Mouse (Mus musculus) MEL (cell line): ENCODE measurements at regions not wholly inside any gene's neighbourhood (a gene's known extent, or its start where the extent isn't known, plus 50 kb on each side); places are given as distances from the start of the nearest gene placed in this dataset.

Experiments
- CTCF ChIP-seq, 3 experiments: IDR thresholded peaks in 2 of 3; conservative IDR thresholded peaks in 1 of 3; 2 replicates each; pipeline ENCODE4 v1.5.1; 2011 to 2012; ENCODE audit warnings: low read length in 3 of 3, low read depth in 2 of 3, mild to moderate bottlenecking in 2 of 3, improper control_type of control experiment in 1 of 3, inconsistent platforms in 1 of 3, mixed read lengths in 1 of 3, moderate library complexity in 1 of 3; ENCODE audit not compliant: control insufficient read depth in 1 of 3, insufficient read depth in 1 of 3, poor library complexity in 1 of 3, severe bottlenecking in 1 of 3
- ETS1 ChIP-seq: IDR thresholded peaks from 2 replicates; pipeline ENCODE4 v1.6.1; 2012; ENCODE audit warnings: low read depth, mild to moderate bottlenecking, inconsistent platforms, low read length, improper control_type of control experiment, moderate library complexity
- GATA1 ChIP-seq: IDR thresholded peaks from 2 replicates; pipeline ENCODE4 v1.6.1; 2011; ENCODE audit warnings: low read depth, low read length, improper control_type of control experiment
- POLR2A ChIP-seq, 2 experiments: IDR thresholded peaks; 2 replicates each; pipeline ENCODE4 v1.6.1; 2011 to 2012; ENCODE audit warnings: low read length in 2 of 2, mild to moderate bottlenecking in 2 of 2, control low read depth in 1 of 2, improper control_type of control experiment in 1 of 2, low read depth in 1 of 2, moderate library complexity in 1 of 2; ENCODE audit not compliant: control insufficient read depth in 1 of 2, insufficient read depth in 1 of 2, poor library complexity in 1 of 2
- POLR2AphosphoS2 ChIP-seq: IDR thresholded peaks from 2 replicates; pipeline ENCODE4 v1.6.1; 2011; ENCODE audit warnings: low read length, improper control_type of control experiment
- TAL1 ChIP-seq: IDR thresholded peaks from 2 replicates; pipeline ENCODE4 v1.6.1; 2012; ENCODE audit warnings: mild to moderate bottlenecking, inconsistent platforms, low read length, moderate library complexity, mixed read lengths
- TBP ChIP-seq: IDR thresholded peaks from 2 replicates; pipeline ENCODE4 v1.8.0; 2011; ENCODE audit warnings: low read depth, low read length, improper control_type of control experiment

DNA sequence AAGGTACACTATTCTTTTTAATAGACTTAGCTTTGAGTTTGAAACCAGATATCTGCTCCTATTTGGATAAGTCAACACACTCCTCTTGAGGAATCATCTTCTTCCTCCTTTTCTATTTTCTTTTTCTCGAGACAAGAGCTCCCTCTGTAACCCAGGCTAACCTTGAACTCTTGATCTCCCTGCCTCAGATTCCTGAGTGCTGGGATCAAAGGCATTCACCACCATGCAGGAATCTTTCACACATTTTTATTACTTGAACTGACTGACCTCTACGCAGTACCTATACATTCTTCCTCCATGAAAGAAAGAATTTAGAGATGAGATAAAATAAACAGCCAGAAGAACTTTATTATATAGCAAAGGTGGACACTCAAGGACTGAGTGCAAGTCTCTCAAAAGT is 453.4 kb downstream of the Otol1 start:
- no peak for TF ChIP-seq TBP
- TF ChIP-seq POLR2AphosphoS2 = no peak
- no peak for TF ChIP-seq CTCF (IDR thresholded peaks at IDR 0.05 in 2 of 3, conservative IDR thresholded peaks at IDR 0.05 in 1 of 3; ENCODE audit: control insufficient read depth in 1 of 3, insufficient read depth in 1 of 3, low read depth in 2 of 3, low read length in 3 of 3, poor library complexity in 1 of 3, severe bottlenecking in 1 of 3)
- no peak for TF ChIP-seq TAL1
- no peak for TF ChIP-seq GATA1
- no peak for TF ChIP-seq POLR2A (IDR thresholded peaks at IDR 0.05; ENCODE audit: control insufficient read depth in 1 of 2, insufficient read depth in 1 of 2, low read depth in 1 of 2, low read length in 2 of 2, poor library complexity in 1 of 2)
- no peak for TF ChIP-seq ETS1
